Mouse (Mus musculus) layer of hippocampus, adult 2 months (tissue): ENCODE results near the gene Gm49320. TPM values are rescaled to one million over a fixed set of nuclear protein-coding genes. Genes with fewer than 3 reads are reported as not detected.

Experiments
- DNase-seq, 2 experiments: peaks; one replicate each; pipeline ENCODE4 v3.0.0; 2022; ENCODE audit warnings: low spot score in 2 of 2
- H3K27ac ChIP-seq: fragments of 200-600 bp; 2 replicates; pipeline ENCODE4 v1.8.1; 2022
- H3K4me3 ChIP-seq: fragments of 200-600 bp; 2 replicates; pipeline ENCODE4 v1.8.1; 2022; ENCODE audit warnings: mild to moderate bottlenecking
- CTCF ChIP-seq: fragments of 200-600 bp; conservative IDR thresholded peaks from 2 replicates; pipeline ENCODE4 v1.8.1; 2022; ENCODE audit warnings: antibody characterized with exemption, mild to moderate bottlenecking, moderate library complexity
- total RNA-seq, 2 experiments: library from RNA; stranded (reverse); gene quantifications; 2 replicates each; pipeline ENCODE4 v1.2.3; 2021

Gm49320 gene
- total RNA-seq, 2 experiments from 2014 or later: 1.1 to 2.4 TPM

DNA sequence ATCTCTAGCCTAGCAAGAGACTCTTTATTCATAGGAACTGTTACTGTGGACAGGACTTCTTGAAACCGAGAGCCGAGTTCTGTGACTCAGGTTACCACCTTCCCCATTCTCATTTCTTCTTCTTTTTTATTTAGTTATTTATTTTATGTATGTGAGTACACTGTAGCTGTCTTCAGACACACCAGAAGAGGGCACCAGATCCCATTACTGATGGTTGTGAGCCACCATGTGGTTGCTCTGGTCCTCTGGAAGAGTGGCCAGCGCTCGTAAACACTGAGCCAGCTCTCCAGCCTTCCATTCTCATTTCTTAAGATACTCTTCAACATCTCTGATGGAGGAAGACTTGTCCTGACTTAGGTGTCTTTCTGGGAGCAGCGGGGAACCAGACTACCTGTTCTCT, 54.1 kb downstream of the Gm49320 start:
- no peak for DNase-seq
- TF ChIP-seq CTCF: peak; percentile 74
- peak overlapping the region; percentile 43; the same call in 1 of the 2 replicates for H3K27ac ChIP-seq
- no peak overlapping the region for H3K4me3 ChIP-seq

DNA sequence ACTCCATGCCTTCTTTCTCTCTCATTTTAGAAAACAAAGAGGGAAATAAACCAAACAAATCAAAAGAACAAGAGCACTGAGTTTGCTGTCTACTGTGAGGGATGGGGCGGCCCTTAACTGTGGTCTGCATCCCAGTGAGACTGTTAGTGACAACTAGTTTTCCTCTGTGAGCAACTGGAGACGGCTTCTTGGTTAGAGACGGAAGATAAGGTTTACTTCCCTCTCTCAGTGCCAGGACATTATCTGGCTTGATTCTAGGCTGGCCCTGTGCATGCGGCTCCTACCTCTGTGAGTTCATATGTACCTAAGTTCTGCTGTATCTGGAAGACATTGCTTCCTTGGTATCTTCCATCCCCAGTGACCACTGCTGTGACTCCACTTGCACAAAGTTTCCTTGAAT, 59.2 kb downstream of the Gm49320 start:
- DNase-seq: no peak
- no peak overlapping the region for H3K4me3 ChIP-seq
- no peak overlapping the region for H3K27ac ChIP-seq
- no peak for TF ChIP-seq CTCF

Other genes with a start within 250 kb of the Gm49320 start
- under 1 TPM in 1 of 2 experiments, not detected in 1; 0.69 TPM for gene Cd209f, start 133.0 kb upstream of the Gm49320 start, total RNA-seq
- not detected for gene Cd209g, start 104.8 kb upstream of the Gm49320 start, total RNA-seq
- gene Evi5l, start 72.3 kb upstream of the Gm49320 start, total RNA-seq: 100 to 1,000 TPM; 100 to 107 TPM
- 10 to 100 TPM; 46.0 to 47.4 TPM for gene Prr36, start 21.4 kb upstream of the Gm49320 start, total RNA-seq
- gene Lrrc8e, start 12.0 kb upstream of the Gm49320 start, total RNA-seq: not detected
- gene Map2k7, start 125 bp upstream of the Gm49320 start, total RNA-seq: 100 to 1,000 TPM in 1 of 2 experiments, 10 to 100 TPM in 1; 98.4 to 106 TPM
- gene Tgfbr3l, start 9.3 kb downstream of the Gm49320 start, total RNA-seq: 10 to 100 TPM; 18.0 to 20.3 TPM
- gene Snapc2, start 14.2 kb downstream of the Gm49320 start, total RNA-seq: 10 to 100 TPM; 27.7 to 27.8 TPM
- 100 to 1,000 TPM; 515 to 555 TPM for gene Ctxn1, start 20.4 kb downstream of the Gm49320 start, total RNA-seq
- gene Timm44, start 37.0 kb downstream of the Gm49320 start, total RNA-seq: 10 to 100 TPM; 73.9 to 78.8 TPM
- 10 to 100 TPM; 24.6 to 27.5 TPM for gene Ccl25, start 86.3 kb downstream of the Gm49320 start, total RNA-seq
- 10 to 100 TPM; 78.6 to 81.1 TPM for gene Elavl1, start 86.5 kb downstream of the Gm49320 start, total RNA-seq